Mouse (Mus musculus) liver, embryonic 16.5 days (tissue): ENCODE measurements around the gene 4933407L21Rik. TPM values are rescaled to one million over a fixed set of nuclear protein-coding genes. Genes with fewer than 3 reads are reported as not detected.
A peak's percentile ranks its signal among the peaks of the same experiment; 100 is the strongest.

Experiments
- ATAC-seq: fragments of 200-750 bp; cut with Nextera tagmentation; 2 replicates; pipeline ENCODE4 v1.8.0; 2017; ENCODE audit warnings: low read depth, mild to moderate bottlenecking, moderate number of reproducible peaks, moderate library complexity
- H3K27ac ChIP-seq: fragments of 300-500 bp; sonication (generic); 2 replicates; pipeline ENCODE4 v1.5.1; 2014; ENCODE audit warnings: mild to moderate bottlenecking, low read length
- H3K27me3 ChIP-seq: fragments of 300-500 bp; sonication (generic); 2 replicates; pipeline ENCODE4 v1.6.1; 2014; ENCODE audit warnings: low read depth, low read length, mixed read lengths; ENCODE audit not compliant: control insufficient read depth, insufficient read depth
- H3K36me3 ChIP-seq: fragments of 300-500 bp; sonication (generic); 2 replicates; pipeline ENCODE4 v1.6.1; 2014; ENCODE audit warnings: mild to moderate bottlenecking; ENCODE audit not compliant: control insufficient read depth, insufficient read depth
- H3K4me1 ChIP-seq: fragments of 300-500 bp; sonication (generic); 2 replicates; pipeline ENCODE4 v1.6.1; 2014; ENCODE audit warnings: low read depth, low read length, mixed read lengths; ENCODE audit not compliant: control insufficient read depth
- H3K4me2 ChIP-seq: fragments of 300-500 bp; sonication (generic); 2 replicates; pipeline ENCODE4 v1.6.1; 2014; ENCODE audit warnings: low read depth, low read length, mixed read lengths
- H3K4me3 ChIP-seq: fragments of 300-500 bp; sonication (generic); 2 replicates; pipeline ENCODE4 v1.5.1; 2014; ENCODE audit warnings: low read depth, mild to moderate bottlenecking, low read length
- H3K9ac ChIP-seq: fragments of 300-500 bp; sonication (generic); 2 replicates; pipeline ENCODE4 v1.6.1; 2014; ENCODE audit warnings: low read depth, low read length
- H3K9me3 ChIP-seq: fragments of 300-500 bp; sonication (generic); replicated peaks from 2 replicates; pipeline ENCODE4 v1.6.1; 2016; ENCODE audit warnings: low read length; ENCODE audit not compliant: control insufficient read depth
- WGBS: fragments of 180-500 bp; shearing (Covaris S2); extraction: QIAGEN DNeasy Blood & Tissue Kit; methylation state at CpG from one replicate; pipeline ENCODE4 v1.1.7; 2014; ENCODE audit not compliant: insufficient replicate concordance; 5-methylcytosine and 5-hydroxymethylcytosine counted together
- polyA plus RNA-seq: library from polyadenylated mRNA; unstranded; fragments of >200 nt; fragmentation: Nextera tagmentation; extraction: Ambion mirVana; gene quantifications from 2 replicates; pipeline ENCODE4 v1.2.1, GENCODE M21; 2015

4933407L21Rik gene
- polyA plus RNA-seq, 1 experiment from 2014 or later, result not detected

- Histone ChIP-seq H3K4me1 (peaks cover 5% of the 10 kb centered on the region; the same call in 1 of the 2 replicates), H3K9me3 (no peaks in the 10 kb centered on the region), H3K9ac (no peak overlapping the region), H3K4me3 (no peak overlapping the region), H3K27ac (no peak overlapping the region), H3K27me3 (no peaks in the 10 kb centered on the region), H3K36me3 (no peaks in the 10 kb centered on the region), H3K4me2 (no peak overlapping the region)
- 71% methylated on average over 6 of the region's 6 CpGs for WGBS
- ATAC-seq, result no peak
These were observed 1.1 kb downstream of the 4933407L21Rik start for GRCm38 (mm10) chr1:85929406-85929805.

GRCm38 (mm10) chr1:85931170-85931569 is 2.9 kb downstream of the 4933407L21Rik start:
- Histone ChIP-seq H3K27me3 (no peaks in the 10 kb centered on the region), H3K4me3 (no peak overlapping the region), H3K9ac (no peak overlapping the region), H3K4me1 (peaks cover 5% of the 10 kb centered on the region; the same call in 1 of the 2 replicates), H3K4me2 (no peak overlapping the region), H3K27ac (no peak overlapping the region), H3K9me3 (no peaks in the 10 kb centered on the region), H3K36me3 (no peaks in the 10 kb centered on the region)
- 56% methylated on average over 5 of the region's 5 CpGs for WGBS
- no peak for ATAC-seq

- WGBS, result 25% methylated on average over 7 of the region's 7 CpGs
- no peaks in the 10 kb centered on the region for H3K9me3 ChIP-seq
- no peak overlapping the region; the same call in 1 of the 2 replicates for H3K9ac ChIP-seq
- H3K4me2 ChIP-seq, result 0 out of 2 replicates have a peak overlapping the region, but pooled peaks have one; percentile 21
- peaks cover 5% of the 10 kb centered on the region; the same call in 1 of the 2 replicates for H3K4me1 ChIP-seq
- no peaks in the 10 kb centered on the region for H3K27me3 ChIP-seq
- H3K36me3 ChIP-seq, result no peaks in the 10 kb centered on the region
- peak overlapping the region; percentile 80 for H3K27ac ChIP-seq
- ATAC-seq, result no peak; the same call in 1 of the 2 replicates
- H3K4me3 ChIP-seq, result no peak overlapping the region
These were observed 4.9 kb downstream of the 4933407L21Rik start for GRCm38 (mm10) chr1:85933226-85933625.

- Histone ChIP-seq H3K9ac (no peak overlapping the region; the same call in 1 of the 2 replicates), H3K4me2 (0 out of 2 replicates have a peak overlapping the region, but pooled peaks have one; percentile 21), H3K9me3 (no peaks in the 10 kb centered on the region), H3K4me3 (no peak overlapping the region), H3K4me1 (peaks cover 5% of the 10 kb centered on the region; the same call in 1 of the 2 replicates), H3K27me3 (no peaks in the 10 kb centered on the region), H3K27ac (peak overlapping the region; percentile 80), H3K36me3 (no peaks in the 10 kb centered on the region)
- WGBS, result 7% methylated on average over 11 of the region's 11 CpGs
- ATAC-seq, result 0 out of 2 replicates have a peak, but pooled peaks have one; percentile 33
These were observed 5.6 kb downstream of the 4933407L21Rik start for GRCm38 (mm10) chr1:85933631-85934465.

GRCm38 (mm10) chr1:85934560-85934959 is 6.3 kb downstream of the 4933407L21Rik start:
- Histone ChIP-seq H3K4me1 (peaks cover 5% of the 10 kb centered on the region; the same call in 1 of the 2 replicates), H3K4me2 (no peak overlapping the region), H3K27me3 (no peaks in the 10 kb centered on the region), H3K4me3 (no peak overlapping the region), H3K36me3 (no peaks in the 10 kb centered on the region), H3K9me3 (no peaks in the 10 kb centered on the region), H3K9ac (no peak overlapping the region), H3K27ac (no peak overlapping the region)
- ATAC-seq, result no peak
- WGBS, result 16% methylated on average over 7 of the region's 7 CpGs

- 28% methylated on average over 8 of the region's 8 CpGs for WGBS
- ATAC-seq, result no peak
- H3K9ac ChIP-seq, result no peak overlapping the region
- H3K27ac ChIP-seq, result no peak overlapping the region
- H3K9me3 ChIP-seq, result no peaks in the 10 kb centered on the region
- H3K4me1 ChIP-seq, result peaks cover 5% of the 10 kb centered on the region; the same call in 1 of the 2 replicates
- no peak overlapping the region for H3K4me3 ChIP-seq
- H3K4me2 ChIP-seq, result no peak overlapping the region
- no peaks in the 10 kb centered on the region for H3K27me3 ChIP-seq
- no peaks in the 10 kb centered on the region for H3K36me3 ChIP-seq
These were observed 7.0 kb downstream of the 4933407L21Rik start for GRCm38 (mm10) chr1:85935148-85935852.

GRCm38 (mm10) chr1:85936265-85936664 is 8.0 kb downstream of the 4933407L21Rik start:
- Histone ChIP-seq H3K4me3 (no peak overlapping the region), H3K4me1 (peaks cover 5% of the 10 kb centered on the region; the same call in 1 of the 2 replicates), H3K36me3 (no peaks in the 10 kb centered on the region), H3K27ac (no peak overlapping the region), H3K4me2 (no peak overlapping the region), H3K27me3 (no peaks in the 10 kb centered on the region), H3K9ac (no peak overlapping the region), H3K9me3 (no peaks in the 10 kb centered on the region)
- WGBS, result 57% methylated on average over 6 of the region's 6 CpGs
- no peak for ATAC-seq

- H3K9ac ChIP-seq, result no peak overlapping the region
- H3K4me1 ChIP-seq, result peaks cover 5% of the 10 kb centered on the region; the same call in 1 of the 2 replicates
- no peaks in the 10 kb centered on the region for H3K9me3 ChIP-seq
- H3K27me3 ChIP-seq, result no peaks in the 10 kb centered on the region
- WGBS, result 61% methylated on average over 1 of the region's 1 CpGs
- no peak for ATAC-seq
- no peak overlapping the region for H3K4me2 ChIP-seq
- no peak overlapping the region for H3K4me3 ChIP-seq
- no peak overlapping the region for H3K27ac ChIP-seq
- H3K36me3 ChIP-seq, result no peaks in the 10 kb centered on the region
These were observed 9.0 kb downstream of the 4933407L21Rik start for GRCm38 (mm10) chr1:85937323-85937722.
